Mouse (Mus musculus) cortical plate, adult 2 months (tissue): ENCODE results near the gene Ebf1.
"Not testable (repeated sequence)": the region's sequence is repeated elsewhere in the genome, so short reads cannot be mapped to it uniquely, and the experiment has no call there.

Experiments
- CTCF ChIP-seq: fragments of 200-500 bp; IDR thresholded peaks from 2 replicates; pipeline ENCODE4 v1.5.1; 2011; ENCODE audit warnings: mild to moderate bottlenecking, control low read depth, low read length; ENCODE audit not compliant: insufficient read depth; ENCODE audit errors: extremely low read depth
- POLR2A ChIP-seq: fragments of 200-500 bp; IDR thresholded peaks from 2 replicates; pipeline ENCODE4 v1.6.1; 2011; ENCODE audit warnings: mild to moderate bottlenecking, low read length, control low read depth; ENCODE audit not compliant: insufficient read depth; ENCODE audit errors: extremely low read depth

GRCm38 (mm10) chr11:44570336-44570735 lies 46.8 kb upstream of the Ebf1 start:
- TF ChIP-seq CTCF, POLR2A: not testable (repeated sequence)
